Mouse (Mus musculus) lung, postnatal 10 days (tissue): ENCODE data around the gene Dennd1b.

Source experiments
- DNase-seq: peaks from one replicate; pipeline ENCODE4 v3.0.0; 2021

Dennd1b gene

DNA sequence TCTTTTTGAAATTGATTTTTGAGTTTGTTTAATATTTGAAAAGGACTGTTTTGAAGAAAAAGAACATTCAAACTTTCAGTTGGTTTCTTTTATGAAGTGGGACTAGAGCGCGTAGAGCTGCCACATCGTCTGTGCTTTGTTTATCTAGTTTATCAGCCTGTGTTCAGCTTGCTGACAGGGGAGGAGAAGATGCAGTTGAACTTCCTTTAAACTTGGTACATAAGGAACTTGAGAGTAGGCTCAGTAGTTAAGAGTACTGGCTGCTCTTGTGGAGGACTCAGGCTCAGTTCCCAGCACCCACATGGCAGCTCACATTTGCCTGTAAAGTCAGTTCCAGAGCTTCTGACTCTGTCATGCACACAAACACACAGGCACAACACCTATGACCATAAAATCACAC, 124.3 kb downstream of the Dennd1b start:
- DNase-seq = no peak

DNA sequence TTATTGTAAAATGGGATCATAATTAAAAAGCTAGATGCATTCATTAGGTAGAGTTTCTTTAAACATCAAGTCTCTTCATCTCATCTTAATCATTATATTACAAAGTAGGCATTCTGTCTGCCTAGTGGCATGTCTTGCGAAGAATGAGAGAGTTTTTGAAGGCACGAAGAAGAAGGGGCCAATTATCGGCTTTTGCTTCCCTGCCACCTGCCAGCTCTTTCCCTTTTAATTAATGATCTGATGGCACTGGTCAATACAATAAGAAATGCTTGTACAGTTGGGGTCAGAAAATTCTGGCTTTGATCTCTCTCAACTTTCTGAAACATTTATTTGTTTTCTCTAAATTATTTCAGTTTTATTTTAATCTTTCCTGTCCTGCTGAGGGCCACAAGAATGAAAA, 127.5 kb downstream of the Dennd1b start:
- no peak for DNase-seq

- no peak for DNase-seq
Measured at GRCm38 (mm10) chr1:139091701-139092100, 128.5 kb downstream of the Dennd1b start.

- DNase-seq = no peak
Measured at GRCm38 (mm10) chr1:139092144-139092543, 128.9 kb downstream of the Dennd1b start.

- DNase-seq = no peak
Measured at GRCm38 (mm10) chr1:139092722-139093121, 129.5 kb downstream of the Dennd1b start.

- DNase-seq = no peak
Measured at GRCm38 (mm10) chr1:139096369-139096768, 133.1 kb downstream of the Dennd1b start.

DNA sequence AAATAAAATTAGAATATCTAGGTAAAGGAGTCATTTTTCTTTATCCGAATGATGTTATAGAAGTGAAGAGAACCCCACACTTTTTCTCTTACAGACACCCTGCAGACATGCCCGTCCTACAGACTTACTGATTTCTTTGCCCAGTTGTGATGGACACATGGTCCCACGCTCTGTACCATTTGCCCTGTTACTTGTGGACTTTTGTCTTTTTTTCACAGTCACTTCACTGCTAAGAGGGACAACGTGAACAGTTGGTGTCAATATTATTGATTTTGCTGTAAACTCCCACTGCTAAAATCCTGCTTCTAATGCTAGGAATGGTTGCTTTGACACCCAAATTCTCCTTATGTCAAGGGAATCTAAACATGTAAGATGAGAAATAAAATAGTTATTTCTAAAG, 134.9 kb downstream of the Dennd1b start:
- no peak for DNase-seq

DNA sequence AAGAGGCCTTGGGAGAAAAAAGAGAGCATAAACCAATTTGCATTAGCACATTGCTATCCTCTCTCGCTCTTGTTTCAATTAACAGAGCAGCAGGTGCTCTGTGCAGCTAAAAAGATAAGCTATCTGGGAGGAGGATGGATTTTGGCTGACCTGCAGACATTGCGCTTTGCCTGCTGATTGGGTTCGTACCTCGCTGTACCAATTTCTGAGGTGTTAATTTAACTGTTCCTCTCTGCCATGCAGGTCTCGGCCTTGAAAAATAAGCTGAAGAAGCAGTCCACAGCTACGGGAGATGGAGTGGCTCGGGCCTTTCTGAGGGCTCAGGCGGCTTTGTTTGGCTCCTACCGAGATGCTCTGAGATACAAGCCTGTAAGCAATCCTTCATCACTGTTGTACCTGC, 138.5 kb downstream of the Dennd1b start:
- DNase-seq = no peak

DNA sequence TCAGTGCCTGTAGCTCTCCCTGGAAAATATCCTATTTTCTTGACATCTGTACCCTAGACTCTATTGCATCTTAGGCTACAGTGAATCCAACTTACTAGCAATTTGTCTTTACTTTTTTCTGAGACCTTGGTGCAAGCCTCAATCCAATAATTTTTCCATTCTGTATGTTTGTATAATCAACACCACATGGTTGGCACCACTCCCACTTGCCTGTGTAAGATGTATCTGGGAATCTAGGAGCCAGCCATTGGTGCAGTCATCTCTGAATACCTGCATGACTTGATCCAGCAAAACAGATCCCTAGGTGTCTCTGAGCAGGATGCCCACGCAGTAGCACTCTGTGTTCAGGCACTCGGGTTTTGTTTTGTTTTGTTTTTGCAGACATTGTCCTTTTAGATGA, 145.0 kb downstream of the Dennd1b start:
- DNase-seq = no peak

GRCm38 (mm10) chr1:139122626-139123025, 159.4 kb downstream of the Dennd1b start:
- DNase-seq = no peak

GRCm38 (mm10) chr1:139139644-139140043, 176.4 kb downstream of the Dennd1b start:
- no peak for DNase-seq

DNA sequence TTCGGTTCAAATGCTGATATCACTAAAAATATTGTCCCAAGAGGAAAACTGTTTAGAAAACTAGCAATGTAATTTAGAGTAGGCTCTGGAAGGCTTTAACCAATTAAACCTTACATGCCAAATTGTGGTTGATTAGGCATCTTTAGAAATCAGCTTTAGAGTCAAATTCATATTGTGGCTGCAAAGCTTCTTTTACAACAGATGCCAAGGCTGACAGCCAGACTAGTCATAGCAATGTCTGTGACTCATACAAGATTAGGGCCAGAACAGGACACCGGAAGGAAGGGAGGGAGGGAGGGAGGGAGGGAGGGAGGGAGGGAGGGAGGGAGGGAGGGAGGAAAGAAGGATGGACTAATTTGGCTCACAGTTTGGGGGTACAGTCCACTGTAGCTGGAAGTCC, 182.3 kb downstream of the Dennd1b start:
- no peak for DNase-seq

DNA sequence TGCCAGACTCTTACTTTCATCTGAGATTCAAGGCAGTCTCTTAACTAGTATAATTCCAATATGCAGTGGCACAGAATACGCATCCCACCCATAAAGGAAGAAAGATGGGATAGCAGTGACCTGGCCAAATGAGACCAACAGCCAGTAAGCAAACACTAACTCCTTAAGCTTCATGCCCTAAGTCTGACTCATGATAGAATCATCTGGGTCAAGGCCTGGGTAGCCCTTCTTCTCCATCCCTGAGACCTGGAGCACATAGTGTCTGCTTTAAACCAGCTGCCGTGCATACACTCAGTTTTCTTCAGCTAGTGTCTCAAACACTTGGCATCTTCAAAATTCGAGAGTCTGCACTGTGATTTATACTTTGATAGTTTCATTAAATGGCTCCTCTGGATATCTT, 183.1 kb downstream of the Dennd1b start:
- no peak for DNase-seq

GRCm38 (mm10) chr1:139153006-139153405, 189.8 kb downstream of the Dennd1b start:
- no peak for DNase-seq

- DNase-seq = no peak
Measured at GRCm38 (mm10) chr1:139153493-139153892, 190.3 kb downstream of the Dennd1b start.

- peak; percentile 36 for DNase-seq
Measured at GRCm38 (mm10) chr1:139156397-139156796, 193.2 kb downstream of the Dennd1b start.

DNA sequence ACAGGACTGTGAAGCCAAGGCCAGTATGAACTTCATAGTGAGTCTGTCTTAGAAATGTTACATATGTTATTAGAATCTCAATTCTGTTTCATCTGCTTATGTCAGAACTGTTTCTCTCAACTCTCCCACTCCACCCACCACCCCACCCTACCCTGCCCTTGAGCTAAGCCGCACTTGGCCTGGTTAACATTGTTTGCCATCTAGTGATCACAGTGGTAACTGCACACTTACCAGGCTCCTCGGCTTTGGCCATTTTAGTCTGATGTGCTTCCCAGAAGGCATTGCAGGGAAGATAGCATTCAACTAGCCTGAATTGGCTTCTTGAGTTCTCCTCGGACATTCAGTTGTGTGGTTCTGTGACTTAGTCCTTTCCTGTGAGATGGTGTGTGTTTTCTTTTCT, 198.4 kb downstream of the Dennd1b start:
- DNase-seq = peak; percentile 5

GRCm38 (mm10) chr1:139162814-139163213, 199.6 kb downstream of the Dennd1b start:
- peak; percentile 43 for DNase-seq

GRCm38 (mm10) chr1:139174058-139174832, 211.0 kb downstream of the Dennd1b start:
- no peak for DNase-seq

GRCm38 (mm10) chr1:139179707-139180106, 216.5 kb downstream of the Dennd1b start:
- DNase-seq = no peak

DNA sequence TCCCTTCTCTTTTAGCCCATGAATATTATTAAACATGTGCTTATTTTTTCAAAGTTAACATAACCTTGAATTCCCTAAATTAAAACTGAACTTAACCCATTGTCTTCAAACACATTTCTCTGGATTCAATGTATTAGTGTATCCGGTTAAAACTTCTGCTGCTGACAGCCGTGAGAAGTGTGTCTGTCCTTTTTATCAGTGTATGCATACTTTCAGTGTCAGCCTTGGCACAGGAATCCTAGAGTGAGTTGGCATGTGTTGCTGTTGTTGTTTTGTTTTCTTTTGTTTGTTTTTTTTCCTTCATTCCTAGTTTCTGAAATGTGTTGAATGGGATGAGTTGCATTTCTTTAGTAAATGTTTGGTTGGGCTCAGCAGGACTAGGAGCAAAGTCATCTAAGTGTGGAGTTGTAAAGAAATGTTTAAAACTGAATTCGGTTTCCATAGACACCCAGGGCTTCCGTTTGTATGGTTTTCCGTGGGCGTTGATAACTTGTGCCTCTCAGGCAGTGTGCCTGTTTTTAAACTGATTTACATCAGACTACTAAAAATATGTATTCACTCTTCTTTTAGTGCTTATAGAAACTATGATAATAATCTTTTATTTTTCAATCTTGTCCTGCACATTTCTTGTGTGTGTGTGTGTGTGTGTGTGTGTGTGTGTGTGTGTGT, 217.4 kb downstream of the Dennd1b start:
- DNase-seq = no peak

- no peak for DNase-seq
Measured at GRCm38 (mm10) chr1:139192635-139193034, 229.4 kb downstream of the Dennd1b start.

GRCm38 (mm10) chr1:139194011-139194410, 230.8 kb downstream of the Dennd1b start:
- peak; percentile 62 for DNase-seq

DNA sequence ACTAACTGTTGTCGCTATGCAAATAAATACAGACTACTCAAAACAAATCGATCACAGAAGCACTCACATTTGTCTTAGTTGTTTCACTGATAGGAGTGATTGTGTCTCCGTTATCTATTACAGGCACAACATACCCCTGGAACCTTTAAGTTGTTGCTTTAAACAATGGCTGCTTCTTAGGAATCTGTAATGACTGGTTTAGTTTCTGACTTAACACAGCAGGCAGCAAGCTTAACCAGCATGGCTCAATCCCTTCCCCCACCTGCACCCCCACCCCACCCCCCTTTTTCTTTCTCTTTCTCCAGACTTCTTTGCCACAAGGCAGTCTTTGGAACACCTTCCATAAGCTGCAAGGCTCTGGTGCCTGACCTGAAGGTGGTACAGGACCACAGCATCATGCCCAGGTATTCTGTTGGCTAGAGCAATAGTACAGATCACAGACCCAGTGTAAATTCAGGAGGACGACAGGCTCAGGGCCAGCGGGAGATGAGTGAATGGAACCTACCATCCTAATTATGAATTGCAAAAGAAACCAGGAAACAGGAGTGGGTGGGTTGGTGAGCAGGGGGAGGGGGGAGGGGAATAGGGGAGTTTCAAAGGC, 231.3 kb downstream of the Dennd1b start:
- no peak for DNase-seq
